Mouse (Mus musculus) kidney, adult 8-10 months (tissue): Measurements from ENCODE around the gene Hivep2.

Experiments used
- DNase-seq, 2 experiments: peaks; one replicate each; pipeline ENCODE4 v3.0.0; 2022

Hivep2 gene

GRCm38 (mm10) chr10:14048916-14049445, 83.1 kb downstream of the Hivep2 start:
- no peak for DNase-seq

- DNase-seq, result no peak
Measured at GRCm38 (mm10) chr10:14049686-14050085, 83.8 kb downstream of the Hivep2 start.

GRCm38 (mm10) chr10:14050586-14050985, 84.7 kb downstream of the Hivep2 start:
- no peak for DNase-seq

DNA sequence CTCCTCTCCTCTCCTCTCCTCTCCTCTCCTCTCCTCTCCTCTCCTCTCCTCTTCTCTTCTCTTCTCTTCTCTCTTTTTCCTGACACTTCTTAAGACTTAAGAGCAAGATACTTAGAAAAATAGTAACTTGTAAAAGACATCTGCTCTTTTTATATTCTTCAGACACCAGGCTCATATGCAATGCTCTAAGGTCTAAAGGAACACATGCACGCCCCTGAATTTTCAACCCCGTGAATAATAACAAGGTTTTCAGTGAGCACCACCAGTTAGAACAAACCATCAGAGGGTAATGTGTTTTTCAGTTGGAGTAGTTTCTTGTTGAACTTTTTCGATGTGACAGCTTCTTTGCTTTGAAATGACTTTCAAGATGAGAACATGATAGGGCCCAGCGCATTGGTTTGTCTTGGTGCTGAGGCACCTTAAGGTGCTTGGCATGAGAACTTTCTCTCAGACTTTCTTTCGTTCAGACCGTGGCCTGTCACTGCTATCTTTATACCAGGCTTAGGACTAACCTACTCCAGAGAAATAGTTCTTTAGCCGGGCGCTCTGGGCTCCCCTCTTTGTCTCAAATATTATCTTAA, 86.3 kb downstream of the Hivep2 start:
- no peak for DNase-seq

- DNase-seq, result no peak
Measured at GRCm38 (mm10) chr10:14054860-14055259, 89.0 kb downstream of the Hivep2 start.

- DNase-seq, result no peak
Measured at GRCm38 (mm10) chr10:14055533-14055981, 89.7 kb downstream of the Hivep2 start.

GRCm38 (mm10) chr10:14056057-14056456, 90.2 kb downstream of the Hivep2 start:
- DNase-seq, result no peak

DNA sequence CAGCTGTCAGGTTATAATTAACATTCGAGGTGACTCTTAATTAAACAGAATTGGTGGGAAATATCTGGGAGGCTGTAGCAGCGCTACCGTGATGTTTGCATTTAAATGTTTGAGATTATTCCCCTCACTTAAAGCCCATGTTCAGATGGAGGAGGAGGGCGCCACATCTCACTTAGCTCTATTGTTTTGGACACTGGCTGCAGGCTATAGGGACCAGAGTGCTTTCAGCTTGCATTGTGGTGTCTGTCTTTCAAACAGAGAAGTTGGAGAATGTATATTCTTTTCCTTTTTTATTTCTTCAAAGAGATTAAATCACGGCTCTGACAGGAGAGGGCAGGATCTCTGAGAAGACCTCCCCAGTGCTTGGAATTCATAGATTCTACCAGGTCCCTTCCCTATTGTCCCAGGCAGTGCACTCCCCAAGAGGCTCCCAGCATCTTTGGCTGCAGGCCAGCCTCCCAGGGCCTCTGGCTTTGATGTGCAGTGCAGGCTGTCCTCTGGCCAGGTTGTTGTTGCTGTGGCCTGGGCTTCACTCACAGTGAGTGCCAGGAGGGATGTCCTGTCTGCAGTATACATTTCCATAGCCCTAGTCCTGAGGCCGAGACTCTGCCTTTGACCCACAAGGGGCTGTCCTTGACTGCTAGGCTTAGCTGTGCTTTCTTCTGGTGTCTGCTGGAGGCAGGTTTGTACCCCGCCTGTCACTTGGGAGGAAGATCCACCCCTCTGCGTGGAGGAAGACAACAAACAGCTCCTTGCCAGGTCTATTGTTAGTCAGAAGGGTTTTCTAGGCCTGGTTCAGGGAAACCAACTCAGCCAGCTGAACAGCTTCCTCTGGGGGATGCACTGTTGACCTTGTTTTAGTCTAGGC, 90.9 kb downstream of the Hivep2 start:
- DNase-seq, result peak; percentile 60 to 65

DNA sequence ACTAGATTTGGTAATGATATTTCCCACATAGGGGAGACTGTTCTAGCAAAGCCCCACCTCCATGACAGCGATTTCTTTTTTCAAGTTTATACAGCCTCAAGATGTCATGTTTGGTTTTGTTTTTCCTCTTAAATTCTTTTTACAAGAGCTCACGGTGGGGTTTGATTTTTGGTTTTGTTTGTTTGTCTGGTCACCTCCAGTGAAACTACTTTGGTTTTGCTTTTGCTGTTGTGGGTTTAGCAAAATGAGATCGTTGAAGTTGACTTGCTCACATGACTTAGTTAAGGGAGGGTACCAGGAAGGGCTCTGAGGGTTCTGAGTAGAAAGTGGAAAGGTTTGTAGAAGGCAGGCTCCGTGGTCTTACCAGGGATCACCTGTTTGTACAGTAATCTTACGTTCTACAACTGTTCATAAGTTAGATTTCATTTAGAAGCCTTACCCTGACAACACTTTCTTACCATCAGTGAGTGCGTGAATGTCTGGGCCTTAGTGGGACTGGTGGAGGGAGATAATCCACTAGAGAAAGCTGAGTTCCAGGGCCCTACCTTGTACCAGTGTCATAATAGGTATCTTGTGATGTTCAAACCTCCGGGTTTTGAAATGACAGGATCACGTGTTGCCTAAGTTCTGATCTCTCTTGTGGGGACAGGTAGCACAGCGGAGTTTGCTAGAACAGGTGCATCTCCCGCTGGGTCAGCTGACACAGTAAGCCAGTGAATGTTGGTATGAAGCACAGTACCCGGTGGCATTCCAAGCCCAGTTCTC, 92.1 kb downstream of the Hivep2 start:
- DNase-seq, result no peak

DNA sequence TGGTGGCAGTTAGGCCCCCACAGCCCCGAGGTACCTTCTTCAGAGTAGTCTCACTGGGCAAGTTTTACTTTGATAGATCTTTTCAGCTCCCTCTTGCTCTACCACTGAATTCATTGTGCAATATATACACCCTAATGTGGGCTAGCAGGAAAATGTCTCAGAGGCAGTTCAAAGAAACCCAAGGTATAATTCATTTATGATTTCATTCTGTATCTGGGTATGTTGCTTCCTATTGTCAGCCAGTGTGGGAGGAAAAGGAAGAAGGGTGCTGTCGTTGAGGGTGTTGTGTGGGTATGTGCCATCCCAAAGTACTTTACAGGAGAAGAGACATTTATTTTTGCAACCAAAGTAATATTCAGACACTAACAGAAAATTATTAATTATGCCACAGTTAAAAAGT, 92.9 kb downstream of the Hivep2 start:
- DNase-seq, result no peak

GRCm38 (mm10) chr10:14059581-14059980, 93.7 kb downstream of the Hivep2 start:
- DNase-seq, result no peak

GRCm38 (mm10) chr10:14060302-14060701, 94.4 kb downstream of the Hivep2 start:
- no peak for DNase-seq

- no peak for DNase-seq
Measured at GRCm38 (mm10) chr10:14063226-14063625, 97.4 kb downstream of the Hivep2 start.

DNA sequence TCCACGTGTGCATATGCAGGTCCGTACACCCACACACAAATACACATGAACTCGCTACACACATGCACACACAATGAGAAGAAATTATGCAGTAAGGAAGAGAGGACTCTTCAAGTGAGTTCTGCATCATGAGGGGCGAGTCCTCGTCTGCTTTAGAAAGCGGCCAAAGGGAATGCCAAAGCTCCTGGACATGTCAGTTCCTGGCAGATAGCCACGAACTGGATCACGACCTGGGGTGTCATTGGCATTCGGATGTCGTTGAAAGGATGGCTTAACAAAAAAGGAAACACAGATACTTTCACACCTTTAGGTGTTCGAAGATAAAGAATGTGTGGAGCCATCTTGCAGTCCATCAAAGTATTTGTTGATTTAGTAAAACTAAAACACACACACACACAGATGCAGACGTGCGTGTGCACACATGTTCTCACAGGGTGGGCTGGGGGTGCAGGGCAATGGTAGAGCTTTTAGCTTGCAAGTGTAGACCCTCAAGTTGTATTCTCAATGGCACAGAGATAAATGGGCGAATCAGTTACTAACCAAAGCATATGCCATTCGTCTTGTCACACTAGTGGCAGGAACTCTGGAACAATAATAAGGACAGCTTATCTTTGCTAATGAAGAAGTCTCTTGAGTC, 99.0 kb downstream of the Hivep2 start:
- DNase-seq, result no peak

DNA sequence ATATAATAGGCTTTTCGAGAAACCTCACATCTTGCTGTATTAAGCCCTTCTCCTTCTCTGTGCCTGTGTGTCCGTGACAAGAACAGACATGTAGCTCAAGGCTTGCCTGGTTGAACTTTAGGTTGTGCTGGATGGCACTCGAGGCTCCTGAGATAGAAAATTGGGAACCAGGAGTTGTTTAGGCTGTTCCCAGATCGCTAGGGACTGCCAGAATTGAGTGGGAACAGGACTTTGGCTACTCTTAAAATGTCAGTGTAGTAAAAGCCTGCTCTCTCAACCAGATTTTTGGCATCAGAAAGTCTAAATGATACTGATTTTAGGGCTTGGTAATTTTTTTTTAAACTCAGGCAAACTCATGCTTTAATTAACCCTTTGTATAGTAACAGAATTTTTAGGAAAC, 101.9 kb downstream of the Hivep2 start:
- no peak for DNase-seq

- no peak for DNase-seq
Measured at GRCm38 (mm10) chr10:14070498-14071079, 104.7 kb downstream of the Hivep2 start.

DNA sequence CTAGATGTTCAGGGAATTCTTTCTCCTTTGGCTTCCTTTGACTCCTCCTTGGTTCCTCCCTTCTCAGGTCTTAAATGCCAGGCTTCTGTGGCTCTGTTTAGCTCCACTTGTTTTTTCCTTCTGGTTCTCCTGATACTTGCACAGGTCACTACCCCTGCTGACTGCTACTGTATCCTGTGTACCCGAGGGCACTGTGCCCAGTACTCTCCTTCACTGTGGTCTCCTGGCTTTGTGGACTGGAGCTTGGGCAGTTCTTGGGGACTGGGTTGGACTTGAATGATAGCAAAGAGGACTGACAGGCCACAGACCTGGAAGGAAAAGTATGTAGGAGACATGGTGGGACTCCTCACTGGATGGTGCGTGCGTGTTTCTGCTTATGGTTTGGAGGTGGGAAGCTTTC, 106.6 kb downstream of the Hivep2 start:
- no peak for DNase-seq

- no peak for DNase-seq
Measured at GRCm38 (mm10) chr10:14075767-14076166, 109.9 kb downstream of the Hivep2 start.

DNA sequence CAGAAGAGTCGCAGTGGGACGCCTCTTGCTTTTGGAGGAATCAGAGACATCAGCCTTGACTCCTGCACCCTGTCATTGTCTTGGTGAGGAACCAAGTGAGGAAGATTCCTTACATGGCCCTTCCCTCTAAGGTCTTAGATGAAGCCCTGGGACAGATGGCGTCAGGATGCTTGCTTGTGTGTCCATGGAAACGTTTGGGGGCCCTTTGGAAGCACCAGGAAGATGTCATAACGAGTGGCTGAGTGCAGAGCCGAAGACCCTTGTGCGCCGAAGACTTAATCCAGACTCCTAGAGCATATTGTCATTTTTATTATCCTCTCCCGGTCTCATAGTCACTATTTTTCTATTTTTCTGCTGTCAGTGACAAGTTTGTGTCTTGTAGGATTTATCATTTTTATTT, 111.0 kb downstream of the Hivep2 start:
- no peak for DNase-seq

- DNase-seq, result no peak
Measured at GRCm38 (mm10) chr10:14080830-14081229, 115.0 kb downstream of the Hivep2 start.

- DNase-seq, result no peak
Measured at GRCm38 (mm10) chr10:14081824-14082223, 115.9 kb downstream of the Hivep2 start.

GRCm38 (mm10) chr10:14082275-14082674, 116.4 kb downstream of the Hivep2 start:
- no peak for DNase-seq
